Mouse (Mus musculus) cerebellum, adult 18-20 months (tissue): ENCODE measurements at regions not wholly inside any gene's neighbourhood (a gene's known extent, or its start where the extent isn't known, plus 50 kb on each side); places are given as distances from the start of the nearest gene placed in this dataset.

ENCODE experiments used
- DNase-seq, 2 experiments: peaks; one replicate each; pipeline ENCODE4 v3.0.0; 2021

DNA sequence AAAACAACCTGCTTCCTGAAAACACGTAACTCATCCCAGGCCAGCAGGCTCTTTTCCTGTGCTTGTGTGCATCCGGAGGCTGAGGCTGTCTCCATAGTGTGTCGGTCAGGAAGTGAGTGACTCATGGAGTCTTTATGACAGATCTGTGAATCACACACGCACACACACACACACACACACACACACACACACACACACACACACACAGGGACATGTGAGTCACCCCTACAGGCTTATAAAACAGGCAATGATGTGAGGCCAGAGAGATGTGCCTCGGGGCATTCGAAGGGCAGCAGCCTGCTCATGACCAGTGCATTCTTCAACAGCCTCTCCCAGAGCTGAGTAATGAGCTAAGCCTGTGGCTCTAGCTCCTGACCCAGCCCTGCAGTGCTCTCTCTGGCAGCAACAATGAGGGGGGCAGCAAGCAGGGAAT, 97.5 kb upstream of the Dlx2 start:
- DNase-seq, result no peak

GRCm38 (mm10) chr2:71647914-71648497, 97.4 kb upstream of the Itga6 start:
- no peak for DNase-seq

DNA sequence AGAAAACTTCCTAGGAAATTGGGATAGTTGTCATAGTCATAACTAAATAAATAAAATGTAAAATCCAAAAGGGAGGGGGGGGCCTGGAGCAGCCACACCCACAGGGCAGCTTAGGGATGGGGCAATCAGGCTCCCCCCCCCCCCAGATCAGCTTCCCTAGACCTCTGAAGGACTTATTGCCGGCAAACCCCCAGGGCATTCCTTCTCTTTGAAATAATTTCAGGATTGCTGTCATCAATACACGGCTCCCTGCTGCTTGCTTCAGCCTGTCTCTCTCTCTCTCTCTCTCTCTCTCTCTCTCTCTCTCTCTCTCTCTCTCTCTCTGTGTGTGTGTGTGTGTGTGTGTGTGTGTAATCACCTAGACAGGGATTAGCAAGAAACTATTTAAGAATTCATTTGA, 93.8 kb upstream of the Itga6 start:
- no peak for DNase-seq

- no peak for DNase-seq
These were observed 93.1 kb upstream of the Itga6 start for GRCm38 (mm10) chr2:71652261-71652801.

GRCm38 (mm10) chr2:71654817-71655503, 90.5 kb upstream of the Itga6 start:
- no peak for DNase-seq

- no peak for DNase-seq
These were observed 89.7 kb upstream of the Itga6 start for GRCm38 (mm10) chr2:71655504-71656390.

GRCm38 (mm10) chr2:71656611-71657244, 88.7 kb upstream of the Itga6 start:
- DNase-seq, result no peak

DNA sequence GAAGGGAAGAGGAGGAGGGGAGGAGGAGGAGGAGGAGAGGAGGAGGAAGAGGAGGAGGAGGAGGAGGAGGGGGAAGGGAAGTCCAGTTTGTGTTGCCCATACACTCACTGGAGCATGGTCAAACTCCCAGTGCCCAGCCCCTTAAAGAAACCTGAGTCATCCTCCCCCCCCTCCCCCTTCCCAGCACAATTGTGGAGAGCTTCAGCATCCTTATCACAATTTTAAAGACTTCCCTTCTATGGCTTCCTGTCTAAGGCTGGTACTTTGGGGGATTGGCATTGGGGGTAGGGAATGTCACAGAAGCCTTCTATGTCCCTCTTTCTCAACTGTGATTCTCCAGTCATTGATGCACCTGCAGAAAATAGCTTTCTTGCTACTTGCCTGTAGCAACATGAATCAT, 84.0 kb upstream of the Itga6 start:
- no peak for DNase-seq

DNA sequence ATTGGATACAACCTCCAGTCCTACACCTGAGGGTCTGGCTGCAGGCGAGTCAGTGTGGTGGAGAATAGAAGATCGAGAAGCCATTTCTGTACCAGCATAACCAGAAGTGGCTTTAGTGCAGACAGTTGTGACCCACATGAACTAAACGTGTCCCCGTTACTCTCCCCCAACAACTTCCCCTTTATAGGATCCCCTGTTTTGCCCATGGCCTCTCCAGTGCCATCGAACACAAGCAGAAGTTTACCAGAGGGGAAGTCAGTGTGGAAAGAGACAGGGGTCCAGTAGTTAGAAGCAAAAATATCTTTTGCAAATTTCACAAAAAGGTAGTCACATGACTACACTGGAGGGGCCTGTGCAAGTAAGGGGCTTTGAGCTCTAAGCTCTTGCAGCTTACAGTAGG, 83.4 kb upstream of the Itga6 start:
- DNase-seq, result no peak

DNA sequence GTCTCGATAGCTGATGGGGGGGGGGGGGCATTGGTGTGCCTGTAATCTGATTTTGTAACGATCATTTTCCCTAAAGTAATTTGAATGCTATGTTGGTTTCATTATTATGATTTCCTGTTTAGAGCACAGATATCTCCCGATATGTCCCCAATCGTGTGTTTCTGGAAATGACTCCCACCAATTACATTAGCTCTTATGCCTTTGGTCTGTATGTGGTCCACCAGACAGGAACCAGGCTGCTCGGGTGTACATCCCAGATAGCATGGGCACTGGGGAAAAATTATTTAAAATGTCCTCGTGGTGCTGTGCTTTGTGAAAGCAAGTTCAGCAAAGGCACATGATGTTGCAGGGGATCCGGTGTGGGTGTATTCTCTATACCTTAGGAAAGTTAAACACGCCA, 82.0 kb upstream of the Itga6 start:
- DNase-seq, result no peak

GRCm38 (mm10) chr2:71666927-71667326, 78.5 kb upstream of the Itga6 start:
- DNase-seq, result no peak

- no peak for DNase-seq
These were observed 77.7 kb upstream of the Itga6 start for GRCm38 (mm10) chr2:71667746-71668145.

- no peak for DNase-seq
These were observed 75.1 kb upstream of the Itga6 start for GRCm38 (mm10) chr2:71670228-71670790.

DNA sequence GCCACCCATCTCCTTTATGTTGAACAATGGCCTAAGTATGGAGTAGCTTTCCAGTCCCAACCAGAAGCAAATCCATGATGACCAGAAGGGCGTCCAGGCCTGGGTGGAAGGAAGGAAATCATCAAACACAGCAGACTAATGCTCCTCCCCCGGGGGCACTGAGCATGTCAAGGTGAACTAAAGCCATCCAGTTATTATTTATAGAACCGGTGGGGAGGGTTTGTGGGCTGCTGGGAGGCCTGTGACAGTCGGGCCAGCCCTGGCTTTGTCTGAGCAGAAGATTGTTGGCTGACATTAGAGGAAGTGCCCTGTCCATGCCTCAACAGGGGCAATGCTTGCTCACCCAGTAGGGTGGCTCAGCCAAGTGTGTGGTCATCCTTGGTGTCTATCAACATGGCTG, 74.5 kb upstream of the Itga6 start:
- no peak for DNase-seq

DNA sequence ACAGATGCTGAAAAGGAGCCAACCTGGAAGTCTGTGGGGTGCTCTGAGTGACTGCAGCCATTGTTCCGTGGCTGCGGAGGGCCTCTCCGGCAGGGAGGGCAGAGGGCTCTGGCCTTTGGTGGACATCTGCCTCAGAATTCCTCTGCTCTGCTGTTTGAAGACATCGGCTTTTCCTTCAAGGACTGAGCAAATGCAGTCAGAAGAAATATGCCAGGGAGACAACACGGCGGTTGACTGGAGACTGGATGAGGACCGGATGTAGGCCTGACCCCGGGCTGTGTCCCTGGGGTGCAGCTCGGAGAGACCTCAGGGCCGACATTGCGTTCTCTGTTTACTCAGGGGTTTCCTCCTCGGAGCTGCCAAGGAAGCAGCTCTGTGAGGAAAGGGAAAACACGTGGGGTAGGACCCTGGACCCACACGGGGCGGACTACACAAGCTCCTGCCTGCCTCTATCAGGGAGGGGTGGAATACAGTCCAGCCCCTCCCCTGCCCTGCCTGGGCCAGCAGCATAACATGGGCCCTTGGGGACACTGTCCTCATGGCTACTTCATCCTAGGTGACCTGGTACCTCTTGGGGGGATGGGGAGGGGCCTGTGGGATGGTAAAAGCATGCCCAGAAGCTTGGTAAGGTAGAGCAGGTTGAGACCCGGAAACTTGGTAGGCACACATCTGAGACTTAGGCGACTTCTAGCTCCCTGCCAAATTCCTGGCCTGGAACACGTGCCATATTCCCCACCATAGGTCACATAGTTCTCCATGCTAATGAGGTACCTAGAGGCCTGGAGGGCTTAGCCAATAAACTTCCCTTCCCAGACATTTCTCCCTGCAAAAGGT, 72.1 kb upstream of the Itga6 start:
- DNase-seq, result no peak

- DNase-seq, result no peak
These were observed 64.7 kb upstream of the Itga6 start for GRCm38 (mm10) chr2:71680746-71681145.

DNA sequence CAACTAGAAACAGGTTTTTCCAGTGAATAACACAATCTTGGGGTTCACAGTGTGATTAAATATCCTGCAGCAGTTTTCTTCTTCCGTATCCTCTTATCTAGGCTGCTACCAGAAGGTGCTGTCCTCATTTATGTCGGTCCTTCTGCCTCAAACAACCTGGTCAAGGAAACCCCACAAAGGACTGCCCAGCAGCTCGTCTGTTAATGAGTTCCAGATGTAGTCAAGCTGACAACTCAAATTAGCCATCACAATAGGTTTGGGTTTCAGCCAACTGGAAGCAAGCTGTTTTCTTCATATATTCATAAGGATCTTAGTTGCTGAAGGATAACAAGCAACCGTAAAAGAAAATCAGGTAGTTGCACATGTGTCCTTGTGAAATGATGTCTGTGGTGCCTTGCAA, 64.3 kb upstream of the Itga6 start:
- DNase-seq, result no peak

GRCm38 (mm10) chr2:71683375-71683774, 62.0 kb upstream of the Itga6 start:
- DNase-seq, result no peak

- no peak for DNase-seq
These were observed 60.2 kb upstream of the Itga6 start for GRCm38 (mm10) chr2:71685239-71685638.

DNA sequence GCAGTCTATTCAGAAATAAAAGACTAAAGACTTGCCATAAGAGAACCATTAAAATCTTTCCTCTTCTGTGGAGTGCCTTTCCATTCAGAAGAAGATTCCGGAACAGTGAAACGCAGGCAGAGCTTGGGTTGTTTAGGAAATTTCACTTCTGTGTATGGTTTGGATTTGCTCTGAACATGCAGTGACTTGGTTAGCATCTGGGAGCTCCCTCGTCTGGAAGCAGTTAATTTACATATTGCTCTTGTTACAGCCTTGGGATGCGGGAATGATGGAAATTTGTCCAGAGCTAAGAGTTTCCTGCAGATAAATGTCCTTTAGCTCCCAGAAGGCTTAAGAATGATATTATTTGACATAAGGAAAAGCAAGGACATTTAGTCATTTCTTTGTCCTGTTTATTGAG, 56.4 kb upstream of the Itga6 start:
- DNase-seq, result no peak

GRCm38 (mm10) chr2:71690277-71691161, 54.9 kb upstream of the Itga6 start:
- no peak for DNase-seq
